17 mouse cellular contexts compared by ENCODE assay signal in genomic region chr1:193626924-193627849, GRCm38 (mm10).
DNase-seq lines count a peak whose midpoint lies in the region; ATAC-seq and TF ChIP-seq lines count a peak whose summit lies in the region.
"Had no signal": no experiment of that assay in that cellular context is flagged by ENCODE, and none has a peak within 500 bp of the region (broad histone marks: within the 10 kb centered on the region; RNA-seq: fewer than 3 reads in every experiment).

No protein-coding gene starts in this region.

- H3K4me2 ChIP-seq in heart, embryonic 12.5 days = no peak overlapping the region
- no peak overlapping the region for H3K4me2 ChIP-seq in embryonic facial prominence, embryonic 14.5 days (ENCODE audit: low read depth, low read length)
- H3K4me2 ChIP-seq in hindbrain, embryonic 13.5 days = peak overlapping the region; percentile 11; the same call in 1 of the 2 replicates
- 0 out of 2 replicates have a peak overlapping the region, but pooled peaks have one; percentile 8 for H3K4me2 ChIP-seq in neural tube, embryonic 12.5 days (replicated peaks)
- H3K4me2 ChIP-seq: limb, embryonic 12.5 days had no signal

- H3K4me1 ChIP-seq in heart, adult 2 months (ENCODE audit: control insufficient read depth, insufficient read depth, low read length) = peaks cover 4% of the 10 kb centered on the region; the same call in 1 of the 2 replicates
- H3K4me1 ChIP-seq in heart, embryonic 12.5 days (replicated peaks) = peaks cover 34% of the 10 kb centered on the region
- H3K4me1 ChIP-seq in embryonic facial prominence, embryonic 14.5 days (ENCODE audit: control insufficient read depth, insufficient read depth, low read length) = no peaks in the 10 kb centered on the region
- H3K4me1 ChIP-seq in hindbrain, embryonic 13.5 days (replicated peaks) = peaks cover 26% of the 10 kb centered on the region
- H3K4me1 ChIP-seq in neural tube, embryonic 12.5 days = peaks cover 6% of the 10 kb centered on the region; the same call in 1 of the 2 replicates
- H3K4me1 ChIP-seq: megakaryocyte, embryonic 14.5 days had no signal

- no peaks in the 10 kb centered on the region for H3K79me2 ChIP-seq in heart, adult 2 months (replicated peaks; ENCODE audit: control insufficient read depth, insufficient read depth, low read length)

- H3K36me3 ChIP-seq in heart, adult 2 months (ENCODE audit: control insufficient read depth, insufficient read depth, low read length) = peaks cover 5% of the 10 kb centered on the region
- no peaks in the 10 kb centered on the region for H3K36me3 ChIP-seq in heart, embryonic 12.5 days
- no peaks in the 10 kb centered on the region for H3K36me3 ChIP-seq in embryonic facial prominence, embryonic 14.5 days (ENCODE audit: control insufficient read depth, insufficient read depth, low read length)
- H3K36me3 ChIP-seq in hindbrain, embryonic 13.5 days = no peaks in the 10 kb centered on the region
- H3K36me3 ChIP-seq in neural tube, embryonic 12.5 days = no peaks in the 10 kb centered on the region
- H3K36me3 ChIP-seq: G1E; limb, embryonic 12.5 days had no signal

- no peak overlapping the region for H3K9ac ChIP-seq in heart, adult 2 months (ENCODE audit: low read depth, low read length)
- no peak overlapping the region for H3K9ac ChIP-seq in heart, embryonic 12.5 days
- H3K9ac ChIP-seq in embryonic facial prominence, embryonic 14.5 days (ENCODE audit: low read depth, low read length) = no peak overlapping the region
- H3K9ac ChIP-seq in hindbrain, embryonic 13.5 days = no peak overlapping the region; the same call in 1 of the 2 replicates
- H3K9ac ChIP-seq in neural tube, embryonic 12.5 days = no peak overlapping the region
- H3K9ac ChIP-seq: limb, embryonic 12.5 days; liver, embryonic 14.5 days had no signal

- no peak for TF ChIP-seq POLR2A in heart, adult 2 months (IDR thresholded peaks at IDR 0.05; ENCODE audit: insufficient read depth, low read depth, low read length)

- whole genome bisulfite sequencing in heart, adult 2 months = 63% methylated on average over 16 of the region's 16 CpGs
- 55% methylated on average over 16 of the region's 16 CpGs for WGBS in heart, embryonic 12.5 days
- 67% methylated on average over 16 of the region's 16 CpGs for WGBS in embryonic facial prominence, embryonic 14.5 days
- WGBS in hindbrain, embryonic 13.5 days = 42% methylated on average over 16 of the region's 16 CpGs
- WGBS in neural tube, embryonic 12.5 days = 53% methylated on average over 16 of the region's 16 CpGs

- no peaks in the 10 kb centered on the region for H3K9me3 ChIP-seq in heart, embryonic 12.5 days (replicated peaks)
- no peaks in the 10 kb centered on the region for H3K9me3 ChIP-seq in embryonic facial prominence, embryonic 14.5 days (ENCODE audit: control insufficient read depth, low read length)
- no peaks in the 10 kb centered on the region for H3K9me3 ChIP-seq in hindbrain, embryonic 13.5 days
- no peaks in the 10 kb centered on the region for H3K9me3 ChIP-seq in neural tube, embryonic 12.5 days
- H3K9me3 ChIP-seq: G1E; limb, embryonic 12.5 days; megakaryocyte, embryonic 14.5 days had no signal

- no peak for TF ChIP-seq CTCF in heart, adult 2 months (IDR thresholded peaks at IDR 0.05)

- intact Hi-C loops in heart, adult 2 months (cut with DNase I) = loop anchor here (5.0 kb wide), 1 partner anchor 40 kb away; no protein-coding TSS in a partner anchor

- DNase-seq in heart, adult 2 months = peak in 1 of 2 experiments; percentile 6
- peak; percentile 39 for DNase-seq in embryonic facial prominence, embryonic 14.5 days (ENCODE audit: low spot score)
- DNase-seq in kidney, postnatal 4 days = no peak
- no peak for DNase-seq in gastrocnemius, postnatal 25 days
- DNase-seq in layer of hippocampus, adult 9-11 months = no peak
- DNase-seq: adrenal gland, adult 2 months; cerebellum, adult 2 months; thymus, postnatal 4 days had no signal

- peak overlapping the region; percentile 15; the same call in 1 of the 2 replicates for H3K27ac ChIP-seq in heart, adult 2 months
- no peak overlapping the region; the same call in 1 of the 2 replicates for H3K27ac ChIP-seq in heart, embryonic 12.5 days (ENCODE audit: poor library complexity, severe bottlenecking)
- no peak overlapping the region for H3K27ac ChIP-seq in embryonic facial prominence, embryonic 14.5 days (replicated peaks; ENCODE audit: low read depth, low read length)
- peak overlapping the region; percentile 80 for H3K27ac ChIP-seq in hindbrain, embryonic 13.5 days
- no peak overlapping the region for H3K27ac ChIP-seq in neural tube, embryonic 12.5 days
- H3K27ac ChIP-seq: limb, embryonic 12.5 days; liver, embryonic 14.5 days had no signal

- no peak overlapping the region for H3K4me3 ChIP-seq in heart, adult 2 months
- H3K4me3 ChIP-seq in heart, embryonic 12.5 days = no peak overlapping the region
- no peak overlapping the region for H3K4me3 ChIP-seq in embryonic facial prominence, embryonic 14.5 days (ENCODE audit: low read depth, low read length)
- H3K4me3 ChIP-seq in hindbrain, embryonic 13.5 days = no peak overlapping the region
- H3K4me3 ChIP-seq in neural tube, embryonic 12.5 days = no peak overlapping the region
- H3K4me3 ChIP-seq: erythroblast, embryonic 14.5 days; limb, embryonic 12.5 days; megakaryocyte, embryonic 14.5 days had no signal

- no peak for ATAC-seq in heart, embryonic 12.5 days (ENCODE audit: insufficient number of reproducible peaks, low FRiP score)
- ATAC-seq in embryonic facial prominence, embryonic 14.5 days (ENCODE audit: low read depth) = no peak
- peak; percentile 69; the same call in 1 of the 2 replicates for ATAC-seq in hindbrain, embryonic 13.5 days (ENCODE audit: low FRiP score)
- ATAC-seq in neural tube, embryonic 12.5 days (ENCODE audit: low FRiP score, low read depth) = peak; percentile 53; the same call in 1 of the 2 replicates
- ATAC-seq: lung, postnatal 0 days had no signal

- TF ChIP-seq EP300 in heart, adult 2 months (IDR thresholded peaks at IDR 0.05; ENCODE audit: insufficient read depth, low read depth, low read length) = no peak

- H3K27me3 ChIP-seq in heart, adult 2 months (ENCODE audit: control insufficient read depth, insufficient read depth, low read length) = no peaks in the 10 kb centered on the region
- peaks cover 9% of the 10 kb centered on the region; the same call in 1 of the 2 replicates for H3K27me3 ChIP-seq in heart, embryonic 12.5 days (replicated peaks)
- H3K27me3 ChIP-seq in embryonic facial prominence, embryonic 14.5 days (replicated peaks; ENCODE audit: control insufficient read depth, insufficient read depth, low read length) = no peaks in the 10 kb centered on the region
- H3K27me3 ChIP-seq in hindbrain, embryonic 13.5 days = no peaks in the 10 kb centered on the region
- no peaks in the 10 kb centered on the region for H3K27me3 ChIP-seq in neural tube, embryonic 12.5 days (replicated peaks)
- H3K27me3 ChIP-seq: megakaryocyte, embryonic 14.5 days had no signal

Comparison
In these comparisons a context has a peak if more than half of its experiments do, and no peak if none do; other contexts are left out.
1. H3K27ac ChIP-seq: peak in heart, adult 2 months (single experiment) and hindbrain, embryonic 13.5 days (single experiment); none in heart, embryonic 12.5 days (single experiment), embryonic facial prominence, embryonic 14.5 days (single experiment) and neural tube, embryonic 12.5 days (single experiment).
2. ATAC-seq: peak in hindbrain, embryonic 13.5 days (single experiment) and neural tube, embryonic 12.5 days (single experiment); none in heart, embryonic 12.5 days (single experiment) and embryonic facial prominence, embryonic 14.5 days (single experiment).
3. H3K4me2 ChIP-seq: peak in hindbrain, embryonic 13.5 days (single experiment) and neural tube, embryonic 12.5 days (single experiment); none in heart, embryonic 12.5 days (single experiment) and embryonic facial prominence, embryonic 14.5 days (single experiment).